Mouse (Mus musculus): ENCODE data around the gene Wasf1. TPM values are rescaled to one million over a fixed set of nuclear protein-coding genes. Genes with fewer than 3 reads are reported as not detected.

The Wasf1 gene
- polyA plus RNA-seq, 1 experiment from 2014 or later, result 79.7 TPM

Other genes starting within 250 kb of the Wasf1 start
- gene Mettl24, start 200.2 kb upstream of the Wasf1 start, polyA plus RNA-seq (2016; fragmentation: Nextera tagmentation; extraction: Ambion mirVana), result 0.98 and 1.1 TPM in 2 replicates
- 36.7 and 36.8 TPM in 2 replicates for gene Cdc40, start 164 bp upstream of the Wasf1 start, polyA plus RNA-seq (2016; fragmentation: Nextera tagmentation; extraction: Ambion mirVana)
- not detected in 2 replicates for gene Gpr6, start 188.8 kb downstream of the Wasf1 start, polyA plus RNA-seq (2016; fragmentation: Nextera tagmentation; extraction: Ambion mirVana)

Data from neural tube, embryonic 12.5 days (tissue).